Mouse (Mus musculus): ENCODE data around the gene Slc7a4. TPM values are rescaled to one million over a fixed set of nuclear protein-coding genes. Genes with fewer than 3 reads are reported as not detected.
"Not testable (repeated sequence)": the region's sequence is repeated elsewhere in the genome, so short reads cannot be mapped to it uniquely, and the experiment has no call there.

Gene Slc7a4
- total RNA-seq (2021) = 10 to 100 TPM; 68.2 to 71.1 TPM

GRCm38 (mm10) chr16:17583064-17583463 is at the start of gene Slc7a4:
Gene Slc7a4 (minus strand): TSS chr16:17583214.
- DNase-seq (ENCODE audit: extremely low spot score in 1 of 2, low spot score in 2 of 2) = no peak
- intact Hi-C loops (cut with DNase I) = no loop called here

- no peak for DNase-seq (ENCODE audit: extremely low spot score in 1 of 2, low spot score in 2 of 2)
- intact Hi-C loops (cut with DNase I) = no loop called here
Measured at GRCm38 (mm10) chr16:17632580-17632979, 49.6 kb upstream of the Slc7a4 start.

DNA sequence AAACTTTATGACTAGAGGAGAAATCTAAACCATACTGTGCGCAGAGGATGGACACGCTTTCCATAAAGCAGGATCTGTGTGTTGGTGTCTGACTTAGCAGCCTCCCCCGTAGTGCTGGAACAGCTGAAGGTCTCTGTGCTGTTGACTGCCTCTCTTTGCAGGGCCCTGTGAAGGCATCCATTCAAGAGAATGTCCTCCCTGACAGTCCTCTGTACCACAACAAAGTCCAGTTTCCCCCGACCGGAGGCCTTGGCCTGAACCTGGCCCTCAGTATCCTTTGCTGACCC is 43.2 kb upstream of the Slc7a4 start:
- DNase-seq (ENCODE audit: extremely low spot score in 1 of 2, low spot score in 2 of 2) = no peak
- intact Hi-C loops (cut with DNase I) = no loop called here

GRCm38 (mm10) chr16:17625488-17626268 is 42.7 kb upstream of the Slc7a4 start:
- no peak for DNase-seq (ENCODE audit: extremely low spot score in 1 of 2, low spot score in 2 of 2)
- intact Hi-C loops (cut with DNase I) = no loop called here

GRCm38 (mm10) chr16:17621936-17622335 is 38.9 kb upstream of the Slc7a4 start:
- intact Hi-C loops (cut with DNase I) = no loop called here
- no peak for DNase-seq (ENCODE audit: extremely low spot score in 1 of 2, low spot score in 2 of 2)

DNA sequence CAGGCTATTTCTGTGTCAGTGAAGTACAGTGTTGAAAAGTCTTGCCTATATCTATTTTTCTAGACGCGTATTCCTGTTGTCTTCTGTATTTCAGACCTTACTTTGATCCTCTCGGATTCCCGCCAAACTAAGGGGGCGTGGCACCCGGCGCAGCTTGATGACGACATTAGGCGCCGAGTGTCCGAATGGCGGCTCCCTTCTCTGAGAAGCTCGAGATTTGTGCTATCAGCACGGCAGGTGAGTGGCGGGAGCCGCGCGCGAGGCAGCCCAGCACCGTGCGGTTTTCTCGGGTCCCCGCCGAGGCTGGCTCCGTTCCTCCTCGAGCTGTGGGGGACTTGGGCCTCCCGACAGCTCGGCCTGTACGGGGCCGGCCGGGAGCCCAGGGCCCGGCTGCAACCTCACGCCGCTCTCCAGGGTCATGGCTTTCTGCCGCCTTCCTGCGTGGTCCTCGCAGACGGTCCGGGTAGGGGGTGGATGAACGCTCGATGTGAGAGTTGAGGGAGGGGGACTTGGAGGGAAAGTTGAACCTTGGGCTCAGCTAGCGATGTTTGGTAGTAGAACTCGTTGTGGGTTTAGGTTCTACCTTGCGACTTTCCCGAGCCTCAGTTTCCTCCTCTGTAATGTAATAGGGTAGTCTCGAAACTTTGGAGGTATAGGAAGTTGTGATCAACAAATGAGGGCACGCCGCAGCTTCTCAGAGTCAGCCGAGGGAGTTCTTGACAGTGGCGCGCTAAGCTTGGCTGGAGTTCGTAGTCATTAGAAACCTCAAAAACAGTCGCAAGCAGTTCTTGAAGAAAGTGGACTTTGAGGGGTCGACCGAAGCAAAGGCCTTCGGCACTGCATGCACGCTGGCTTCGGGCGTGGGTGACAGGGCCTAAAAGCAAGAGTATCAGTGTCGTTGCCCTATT is 36.4 kb upstream of the Slc7a4 start, which contains the start of gene Smpd4:
TSS of gene Smpd4 (plus strand) at position 157 of the 908 bp plus-strand sequence.
- intact Hi-C loops (cut with DNase I) = loop anchor here (5.0 kb wide), 1 partner anchor 62 kb away; no protein-coding TSS in a partner anchor
- peak; percentile 84 to 92 for DNase-seq (ENCODE audit: extremely low spot score in 1 of 2, low spot score in 2 of 2)

DNA sequence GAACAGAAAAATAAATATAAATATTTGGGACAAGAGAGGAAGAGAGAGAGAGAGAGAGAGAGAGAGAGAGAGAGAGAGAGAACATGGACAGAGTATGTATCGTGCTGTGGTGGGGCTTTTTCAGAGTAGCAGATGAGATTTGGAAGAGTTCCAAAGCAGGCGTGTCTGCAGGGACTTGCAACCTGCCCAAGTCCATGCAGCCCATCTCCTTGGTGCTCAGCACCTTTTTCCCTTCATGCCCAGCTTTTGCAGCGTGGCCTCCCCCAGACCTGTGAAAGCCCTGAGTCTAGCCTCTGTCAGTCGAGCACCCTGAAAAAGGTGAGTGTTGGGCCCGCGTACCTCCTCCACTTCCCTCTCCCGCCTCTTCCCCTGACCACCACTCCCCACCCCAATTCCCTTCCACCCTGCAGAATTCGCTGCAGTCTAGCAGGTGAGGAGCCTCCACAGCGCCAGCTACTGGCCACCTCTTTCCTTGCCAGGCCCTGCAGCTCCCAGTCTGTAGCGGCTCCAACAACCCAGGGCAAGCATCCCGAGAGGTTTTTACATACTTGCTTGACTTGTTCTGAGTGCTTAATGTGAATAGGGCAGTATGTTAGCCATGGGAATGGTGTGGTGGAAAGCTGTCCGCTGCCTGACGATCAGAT is 35.0 kb upstream of the Slc7a4 start:
- intact Hi-C loops (cut with DNase I) = loop anchor here (5.0 kb wide), 1 partner anchor 61 kb away; no protein-coding TSS in a partner anchor

GRCm38 (mm10) chr16:17616212-17616611 is 33.2 kb upstream of the Slc7a4 start:
- intact Hi-C loops (cut with DNase I) = loop anchor here (5.0 kb wide), 1 partner anchor 59 kb away; no protein-coding TSS in a partner anchor

More for the DNA sequence above, 35.0 kb upstream of the Slc7a4 start:
- peak in 1 of 2 experiments; percentile 57 for DNase-seq (ENCODE audit: extremely low spot score in 1 of 2, low spot score in 2 of 2)

DNA sequence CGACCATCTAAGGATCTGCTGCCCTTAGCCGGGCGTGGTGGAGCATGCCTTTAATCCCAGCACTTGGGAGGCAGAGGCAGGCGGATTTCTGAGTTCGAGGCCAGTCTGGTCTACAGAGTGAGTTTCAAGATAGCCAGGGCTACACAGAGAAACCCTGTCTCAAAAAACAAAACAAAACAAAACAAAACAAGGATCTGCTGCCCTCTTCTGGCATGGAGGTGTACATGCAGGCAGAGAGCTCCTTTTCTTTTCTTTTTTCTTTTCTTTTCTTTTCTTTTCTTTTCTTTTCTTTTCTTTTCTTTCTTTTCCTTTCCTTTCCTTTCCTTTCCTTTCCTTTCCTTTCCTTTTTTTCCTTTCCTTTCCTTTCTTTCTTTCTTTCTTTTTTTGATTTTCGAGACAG is 31.7 kb upstream of the Slc7a4 start:
- DNase-seq (ENCODE audit: extremely low spot score in 1 of 2, low spot score in 2 of 2) = not testable (repeated sequence)
- intact Hi-C loops (cut with DNase I) = loop anchor here (5.0 kb wide), 1 partner anchor 57 kb away; no protein-coding TSS in a partner anchor

More at GRCm38 (mm10) chr16:17616212-17616611, 33.2 kb upstream of the Slc7a4 start:
- no peak for DNase-seq (ENCODE audit: extremely low spot score in 1 of 2, low spot score in 2 of 2)

GRCm38 (mm10) chr16:17611383-17611782 is 28.4 kb upstream of the Slc7a4 start:
- DNase-seq (ENCODE audit: extremely low spot score in 1 of 2, low spot score in 2 of 2) = no peak
- intact Hi-C loops (cut with DNase I) = no loop called here

GRCm38 (mm10) chr16:17605684-17606083 is 22.7 kb upstream of the Slc7a4 start:
- DNase-seq (ENCODE audit: extremely low spot score in 1 of 2, low spot score in 2 of 2) = no peak
- intact Hi-C loops (cut with DNase I) = no loop called here

DNA sequence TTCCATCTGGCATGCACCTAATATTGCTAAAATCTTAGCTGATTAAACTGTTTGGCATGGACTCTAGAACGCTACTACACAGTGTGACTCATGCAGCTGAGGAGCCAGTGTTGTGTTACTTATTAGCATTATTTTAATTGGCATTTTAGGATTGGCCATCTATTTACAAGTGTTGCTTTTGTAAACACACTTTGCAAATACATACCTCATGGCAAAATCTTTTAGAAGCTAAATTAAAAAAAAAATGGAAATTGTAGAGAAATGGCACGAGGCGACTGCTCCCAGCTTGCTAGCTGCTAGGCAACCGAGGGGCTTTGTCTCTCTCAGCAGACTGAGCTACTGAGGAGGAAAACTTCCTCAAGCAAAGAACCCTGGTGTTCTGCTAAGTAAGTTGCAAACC is 21.9 kb upstream of the Slc7a4 start:
- intact Hi-C loops (cut with DNase I) = no loop called here
- DNase-seq (ENCODE audit: extremely low spot score in 1 of 2, low spot score in 2 of 2) = no peak

- DNase-seq (ENCODE audit: extremely low spot score in 1 of 2, low spot score in 2 of 2) = no peak
- intact Hi-C loops (cut with DNase I) = no loop called here
Measured at GRCm38 (mm10) chr16:17600944-17601562, 18.0 kb upstream of the Slc7a4 start.

DNA sequence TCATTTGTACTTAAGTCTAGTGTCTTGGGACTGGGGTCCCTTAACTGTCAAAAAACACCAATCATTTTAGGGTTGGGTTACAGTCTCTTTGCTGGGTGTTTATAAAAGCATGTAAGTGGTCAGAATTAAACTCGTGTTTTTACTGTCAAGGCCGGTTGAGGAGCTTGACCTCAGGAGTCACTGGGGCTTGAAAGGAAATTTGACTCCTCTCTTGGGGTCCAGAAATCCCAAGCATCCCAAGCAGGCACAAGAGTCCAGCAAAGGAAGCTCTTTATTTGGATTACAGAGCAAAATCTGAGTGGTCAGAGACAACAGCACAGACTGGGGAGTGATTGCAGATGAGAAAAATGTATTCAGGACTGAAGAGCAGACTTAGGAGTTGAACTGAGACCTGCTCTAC is 7.7 kb upstream of the Slc7a4 start:
- no peak for DNase-seq (ENCODE audit: extremely low spot score in 1 of 2, low spot score in 2 of 2)
- intact Hi-C loops (cut with DNase I) = no loop called here

- no peak for DNase-seq (ENCODE audit: extremely low spot score in 1 of 2, low spot score in 2 of 2)
- intact Hi-C loops (cut with DNase I) = no loop called here
Measured at GRCm38 (mm10) chr16:17584555-17584954, 1.5 kb upstream of the Slc7a4 start.

GRCm38 (mm10) chr16:17576825-17577215 is 6.2 kb downstream of the Slc7a4 start:
- no peak for DNase-seq (ENCODE audit: extremely low spot score in 1 of 2, low spot score in 2 of 2)
- intact Hi-C loops (cut with DNase I) = no loop called here

DNA sequence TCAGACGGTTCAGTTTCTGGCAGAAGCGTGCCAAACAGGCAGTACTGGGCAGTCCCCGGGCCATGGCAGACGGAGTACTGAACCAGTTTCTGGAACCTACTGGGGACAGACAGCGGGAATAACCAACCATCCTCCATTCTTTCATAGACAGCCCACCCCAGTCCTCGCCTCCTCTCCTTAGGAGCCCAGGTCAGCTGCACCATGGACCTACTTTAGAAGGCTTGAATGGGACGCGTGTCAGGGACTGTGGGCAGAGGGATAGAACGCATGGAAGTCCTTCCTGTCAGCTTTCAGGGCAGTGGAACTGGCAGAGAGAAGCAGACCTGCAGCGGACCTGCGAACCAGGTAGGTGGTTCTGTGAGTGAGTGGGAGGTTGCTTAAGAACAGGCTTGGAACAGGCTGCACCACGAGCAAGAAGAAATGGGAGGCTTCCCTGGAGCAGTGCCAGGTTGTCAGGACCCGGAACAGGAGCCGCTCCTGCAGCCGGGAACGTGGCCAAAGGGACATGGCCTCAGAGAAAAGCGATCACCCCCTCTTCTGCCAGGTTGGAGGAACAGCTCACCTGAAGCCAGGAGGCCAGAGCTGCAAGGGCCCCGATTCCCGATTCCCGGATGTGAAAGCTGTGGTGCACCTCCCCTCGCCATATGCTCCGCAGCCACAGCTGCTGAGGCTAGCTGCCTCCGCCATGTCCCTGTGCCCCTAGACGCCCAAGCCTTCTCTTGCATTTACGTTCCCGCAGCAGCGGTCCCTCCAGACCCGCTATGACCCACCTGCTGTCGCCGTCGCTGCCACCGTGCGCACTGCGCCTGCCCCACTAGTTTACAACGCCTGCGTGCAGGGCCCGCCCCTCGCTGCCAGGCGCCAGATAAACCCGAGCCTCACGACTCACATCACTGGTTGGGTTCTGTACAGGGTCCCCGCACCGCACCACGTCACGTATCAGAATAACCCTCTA is 6.9 kb downstream of the Slc7a4 start:
- intact Hi-C loops (cut with DNase I) = no loop called here
- DNase-seq (ENCODE audit: extremely low spot score in 1 of 2, low spot score in 2 of 2) = peak; percentile 67 to 82

GRCm38 (mm10) chr16:17566186-17566585 is 16.8 kb downstream of the Slc7a4 start:
- intact Hi-C loops (cut with DNase I) = no loop called here
- no peak for DNase-seq (ENCODE audit: extremely low spot score in 1 of 2, low spot score in 2 of 2)
